Mouse (Mus musculus) stomach, embryonic 16.5 days (tissue): Measurements from ENCODE around the gene Galm. TPM values are rescaled to one million over a fixed set of nuclear protein-coding genes. Genes with fewer than 3 reads are reported as not detected.
"Not testable (repeated sequence)": the region's sequence is repeated elsewhere in the genome, so short reads cannot be mapped to it uniquely, and the experiment has no call there.

Source experiments
- ATAC-seq: fragments of 200-750 bp; cut with Nextera tagmentation; 2 replicates; pipeline ENCODE4 v1.8.0; 2017; ENCODE audit warnings: moderate number of reproducible peaks, moderate TSS enrichment; ENCODE audit not compliant: insufficient read depth, low FRiP score
- H3K27ac ChIP-seq: fragments of 300-500 bp; sonication (generic); 2 replicates; pipeline ENCODE4 v1.5.1; 2014; ENCODE audit warnings: low read length
- H3K27me3 ChIP-seq: fragments of 300-500 bp; sonication (generic); 2 replicates; pipeline ENCODE4 v1.6.1; 2014; ENCODE audit warnings: low read length, control low read depth, mixed read lengths; ENCODE audit not compliant: control insufficient read depth, insufficient read depth
- H3K36me3 ChIP-seq: fragments of 300-500 bp; sonication (generic); 2 replicates; pipeline ENCODE4 v1.6.1; 2014; ENCODE audit warnings: low read length; ENCODE audit not compliant: control insufficient read depth, insufficient read depth
- H3K4me1 ChIP-seq: fragments of 300-500 bp; sonication (generic); 2 replicates; pipeline ENCODE4 v1.6.1; 2014; ENCODE audit warnings: low read length, control low read depth, mixed read lengths; ENCODE audit not compliant: control insufficient read depth, insufficient read depth
- H3K4me2 ChIP-seq: fragments of 300-500 bp; sonication (generic); 2 replicates; pipeline ENCODE4 v1.6.1; 2014; ENCODE audit warnings: low read depth, low read length, mixed read lengths
- H3K4me3 ChIP-seq: fragments of 300-500 bp; sonication (generic); replicated peaks from 2 replicates; pipeline ENCODE4 v1.5.1; 2014; ENCODE audit warnings: mild to moderate bottlenecking, low read length
- H3K9ac ChIP-seq: fragments of 300-500 bp; sonication (generic); 2 replicates; pipeline ENCODE4 v1.6.1; 2014; ENCODE audit warnings: low read length
- H3K9me3 ChIP-seq: fragments of 300-500 bp; sonication (generic); replicated peaks from 2 replicates; pipeline ENCODE4 v1.6.1; 2016; ENCODE audit warnings: low read length, control low read depth; ENCODE audit not compliant: control insufficient read depth
- WGBS: fragments of 180-500 bp; shearing (Covaris S2); extraction: QIAGEN DNeasy Blood & Tissue Kit; methylation state at CpG from one replicate; pipeline ENCODE4 v1.1.7; 2014; 5-methylcytosine and 5-hydroxymethylcytosine counted together
- polyA plus RNA-seq: library from polyadenylated mRNA; unstranded; fragments of >200 nt; fragmentation: Nextera tagmentation; extraction: Ambion mirVana; gene quantifications from 2 replicates; pipeline ENCODE4 v1.2.1, GENCODE M21; 2015

The Galm gene
- polyA plus RNA-seq, 1 experiment from 2014 or later = 34.3 TPM

DNA sequence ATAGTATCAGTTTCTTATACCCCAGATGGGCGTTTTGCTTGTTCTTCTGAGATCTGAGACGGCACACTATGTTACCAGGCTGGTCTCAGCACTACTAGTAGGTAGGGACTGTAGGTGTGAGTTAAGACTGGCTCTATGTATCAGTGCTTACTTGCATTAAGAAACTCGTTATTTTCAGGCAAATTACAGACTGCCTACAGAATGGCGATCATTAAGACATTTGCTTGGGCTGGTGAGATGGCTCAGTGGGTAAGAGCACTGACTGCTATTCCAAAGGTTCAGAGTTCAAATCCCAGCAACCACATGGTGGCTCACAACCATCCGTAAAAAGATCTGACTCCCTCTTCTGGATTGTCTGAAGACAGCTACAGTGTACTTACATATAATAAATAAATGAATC lies 97.9 kb downstream of the Galm start:
- H3K4me1 ChIP-seq, H3K36me3 ChIP-seq, ATAC-seq, H3K9me3 ChIP-seq, H3K27me3 ChIP-seq: not testable (repeated sequence)
- WGBS = 44% methylated on average over 4 of the region's 5 CpGs
- Histone ChIP-seq H3K9ac (peak overlapping the region; percentile 81), H3K4me2 (peak overlapping the region; percentile 75), H3K4me3 (peak overlapping the region; percentile 65), H3K27ac (peak overlapping the region; percentile 88; the same call in 1 of the 2 replicates)

DNA sequence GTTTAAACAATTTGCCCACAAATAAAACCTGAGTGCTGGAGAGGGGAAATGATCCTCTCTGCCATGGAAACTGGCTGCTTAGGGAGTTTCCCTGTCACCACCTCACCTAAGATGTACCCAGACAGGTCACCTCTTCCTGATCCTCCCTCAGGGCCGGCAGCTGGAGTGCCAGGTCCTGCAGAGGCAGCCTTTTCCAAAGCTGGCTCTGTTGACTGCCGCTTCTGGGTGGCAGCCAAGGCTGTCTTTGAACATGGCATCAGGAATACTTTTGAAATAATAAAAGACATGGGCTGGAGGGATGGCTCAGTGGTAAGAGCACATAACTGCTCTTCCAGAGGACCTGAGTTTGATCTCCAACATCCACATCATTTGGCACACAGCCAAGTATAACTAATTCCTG lies 102.1 kb downstream of the Galm start:
- Histone ChIP-seq H3K27ac (no peak overlapping the region), H3K4me1 (no peaks in the 10 kb centered on the region)
- no peak for ATAC-seq

DNA sequence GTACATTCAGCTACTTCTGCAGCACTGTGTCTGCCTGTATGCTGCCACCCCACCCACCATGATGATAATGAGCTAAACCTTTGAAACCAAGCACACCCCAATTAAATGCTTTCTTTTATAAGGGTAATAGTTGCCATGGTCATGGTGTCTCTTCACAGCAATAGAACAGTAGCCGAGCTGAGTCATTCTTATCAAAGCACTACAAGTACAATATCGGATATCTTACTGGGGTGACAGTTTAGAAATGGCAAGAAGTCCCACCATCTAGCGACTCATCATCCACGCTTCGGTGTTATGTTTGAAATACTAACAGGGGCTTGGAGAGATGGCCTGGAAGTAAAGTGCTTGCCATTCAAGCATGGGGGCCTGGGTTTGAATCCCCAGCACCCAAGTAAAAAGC lies 106.6 kb downstream of the Galm start:
- no peak for ATAC-seq
- no peaks in the 10 kb centered on the region for H3K4me1 ChIP-seq
- WGBS = 94% methylated on average over 5 of the region's 5 CpGs
- no peak overlapping the region for H3K4me3 ChIP-seq
- no peaks in the 10 kb centered on the region for H3K36me3 ChIP-seq
- no peaks in the 10 kb centered on the region for H3K9me3 ChIP-seq
- H3K9ac ChIP-seq = no peak overlapping the region
- no peaks in the 10 kb centered on the region for H3K27me3 ChIP-seq
- no peak overlapping the region for H3K4me2 ChIP-seq
- no peak overlapping the region for H3K27ac ChIP-seq

More for the DNA sequence above, 102.1 kb downstream of the Galm start:
- no peaks in the 10 kb centered on the region for H3K9me3 ChIP-seq
- no peak overlapping the region for H3K9ac ChIP-seq
- no peaks in the 10 kb centered on the region for H3K27me3 ChIP-seq
- H3K4me2 ChIP-seq = no peak overlapping the region
- no peaks in the 10 kb centered on the region for H3K36me3 ChIP-seq
- WGBS = 76% methylated on average over 2 of the region's 2 CpGs
- no peak overlapping the region for H3K4me3 ChIP-seq

GRCm38 (mm10) chr17:80234376-80234775 lies 107.1 kb downstream of the Galm start:
- H3K9ac ChIP-seq = no peak overlapping the region
- H3K27ac ChIP-seq = no peak overlapping the region
- no peaks in the 10 kb centered on the region for H3K4me1 ChIP-seq
- no peaks in the 10 kb centered on the region for H3K36me3 ChIP-seq
- H3K9me3 ChIP-seq = no peaks in the 10 kb centered on the region
- no peak for ATAC-seq
- H3K4me2 ChIP-seq = no peak overlapping the region
- no peak overlapping the region for H3K4me3 ChIP-seq
- WGBS = 80% methylated on average over 7 of the region's 7 CpGs
- no peaks in the 10 kb centered on the region for H3K27me3 ChIP-seq

Other genes starting within 250 kb of the Galm start
- gene Atl2, start 231.3 kb upstream of the Galm start, polyA plus RNA-seq = 46.5 and 46.6 TPM in 2 replicates
- 30.1 and 39.4 TPM in 2 replicates for gene Hnrnpll, start 65.1 kb upstream of the Galm start, polyA plus RNA-seq
- 461 and 480 TPM in 2 replicates for gene Srsf7, start 79.8 kb downstream of the Galm start, polyA plus RNA-seq
- gene Ttc39d, start 80.0 kb downstream of the Galm start, polyA plus RNA-seq = 0.10 TPM in 1 of 2 replicates, not detected in the other
- gene Gemin6, start 97.0 kb downstream of the Galm start, polyA plus RNA-seq = 35.6 and 36.5 TPM in 2 replicates
- gene Morn2, start 162.7 kb downstream of the Galm start, polyA plus RNA-seq = 18.5 and 20.8 TPM in 2 replicates
- 14.5 and 15.6 TPM in 2 replicates for gene Dhx57, start 163.0 kb downstream of the Galm start, polyA plus RNA-seq
- gene Arhgef33, start 179.9 kb downstream of the Galm start, polyA plus RNA-seq = 0.14 and 2.0 TPM in 2 replicates
- gene Gm10190, start 246.1 kb downstream of the Galm start, polyA plus RNA-seq = not detected in 2 replicates